Mouse (Mus musculus) forebrain, postnatal 0 days (tissue): ENCODE results near the gene Cpxm1. TPM values are rescaled to one million over a fixed set of nuclear protein-coding genes. Genes with fewer than 3 reads are reported as not detected.

Experiments used
- ATAC-seq: fragments of 200-750 bp; cut with Nextera tagmentation; 2 replicates; pipeline ENCODE4 v1.8.0; 2017; ENCODE audit warnings: mild to moderate bottlenecking, moderate library complexity
- DNase-seq: peaks from one replicate; pipeline ENCODE4 v3.0.0-alpha.2; 2015
- H3K27ac ChIP-seq: fragments of 300-500 bp; sonication (generic); 2 replicates; pipeline ENCODE4 v1.5.1; 2014; ENCODE audit warnings: low read depth, mild to moderate bottlenecking, antibody characterized with exemption, low read length, moderate library complexity, mixed read lengths
- H3K27me3 ChIP-seq: fragments of 300-500 bp; sonication (generic); 2 replicates; pipeline ENCODE4 v1.6.1; 2014; ENCODE audit warnings: mild to moderate bottlenecking, low read length, mixed read lengths; ENCODE audit not compliant: insufficient read depth
- H3K36me3 ChIP-seq: fragments of 300-500 bp; sonication (generic); 2 replicates; pipeline ENCODE4 v1.6.1; 2014; ENCODE audit warnings: mild to moderate bottlenecking, moderate library complexity; ENCODE audit not compliant: insufficient read depth
- H3K4me1 ChIP-seq: fragments of 300-500 bp; sonication (generic); 2 replicates; pipeline ENCODE4 v1.6.1; 2014; ENCODE audit warnings: antibody characterized with exemption; ENCODE audit not compliant: insufficient read depth
- H3K4me2 ChIP-seq: fragments of 300-500 bp; sonication (generic); 2 replicates; pipeline ENCODE4 v1.6.1; 2014; ENCODE audit warnings: low read depth, mild to moderate bottlenecking, moderate library complexity
- H3K4me3 ChIP-seq: fragments of 300-500 bp; sonication (generic); 2 replicates; pipeline ENCODE4 v1.5.1; 2014; ENCODE audit warnings: low read depth, low read length, mixed read lengths
- H3K9ac ChIP-seq: fragments of 300-500 bp; sonication (generic); 2 replicates; pipeline ENCODE4 v1.6.1; 2014; ENCODE audit warnings: mild to moderate bottlenecking
- H3K9me3 ChIP-seq: fragments of 300-500 bp; sonication (generic); 2 replicates; pipeline ENCODE4 v1.6.1; 2016; ENCODE audit warnings: low read length
- CTCF ChIP-seq: sonication (generic); IDR thresholded peaks from 2 replicates; pipeline ENCODE4 v1.5.1; 2016; ENCODE audit warnings: antibody characterized with exemption, control low read depth, low read depth
- WGBS: fragments of 180-500 bp; shearing (Covaris S2); extraction: QIAGEN DNeasy Blood & Tissue Kit; methylation state at CpG from one replicate; pipeline ENCODE4 v1.1.7; 2014; 5-methylcytosine and 5-hydroxymethylcytosine counted together
- polyA plus RNA-seq: library from polyadenylated mRNA; unstranded; fragments of >200 nt; fragmentation: Nextera tagmentation; extraction: Ambion mirVana; gene quantifications from 2 replicates; pipeline ENCODE4 v1.2.1, GENCODE M21; 2015
- total RNA-seq: library from RNA; depleted of rRNA; stranded (reverse); fragments of >200 nt; gene quantifications from 2 replicates; pipeline ENCODE4 v1.2.3, GENCODE M21; 2014

Cpxm1 gene
- total and polyA plus RNA-seq, 2 experiments from 2014 or later, result 20.4 to 22.4 TPM

DNA sequence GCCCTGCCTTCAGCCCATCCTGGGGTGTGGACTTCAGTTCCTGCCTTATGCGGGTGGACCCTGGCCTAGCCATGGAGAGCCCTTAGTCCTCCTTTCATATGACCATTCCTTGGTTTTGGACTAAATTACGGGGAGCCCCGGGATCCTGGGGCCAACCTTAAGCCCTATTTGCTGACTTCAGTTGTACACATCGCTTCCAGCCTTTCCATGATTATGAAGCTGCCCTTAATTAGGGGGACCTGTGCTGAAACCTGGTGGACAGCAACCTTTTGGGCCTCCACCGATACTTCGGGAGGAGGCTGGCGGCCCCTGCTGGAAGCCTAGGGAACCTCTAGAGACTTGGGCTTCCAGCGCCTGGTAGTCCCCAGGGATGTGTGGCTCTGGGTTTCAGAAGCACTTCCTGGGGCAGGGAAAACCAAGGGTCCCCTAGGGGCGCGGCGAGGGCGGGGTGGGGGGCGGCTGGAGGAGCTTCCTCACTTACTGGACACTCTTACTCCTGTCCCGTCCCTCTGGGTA lies 34.8 kb downstream of the Cpxm1 start:
- H3K4me2 ChIP-seq, result no peak overlapping the region
- H3K4me3 ChIP-seq, result no peak overlapping the region
- H3K27me3 ChIP-seq, result peaks cover 22% of the 10 kb centered on the region
- H3K4me1 ChIP-seq, result no peaks in the 10 kb centered on the region
- 5% methylated on average over 14 of the region's 14 CpGs for WGBS
- H3K27ac ChIP-seq, result no peak overlapping the region
- peak; percentile 76 for TF ChIP-seq CTCF
- DNase-seq (peak; percentile 73), ATAC-seq (peak; percentile 78)
- no peak overlapping the region for H3K9ac ChIP-seq
- H3K36me3 ChIP-seq, result no peaks in the 10 kb centered on the region
- no peaks in the 10 kb centered on the region for H3K9me3 ChIP-seq

- no peak overlapping the region for H3K9ac ChIP-seq
- no peak overlapping the region for H3K4me2 ChIP-seq
- no peak for DNase-seq
- H3K4me3 ChIP-seq, result no peak overlapping the region
- H3K36me3 ChIP-seq, result no peaks in the 10 kb centered on the region
- H3K9me3 ChIP-seq, result no peaks in the 10 kb centered on the region
- no peak overlapping the region for H3K27ac ChIP-seq
- H3K27me3 ChIP-seq, result peaks cover 22% of the 10 kb centered on the region
- H3K4me1 ChIP-seq, result no peaks in the 10 kb centered on the region
- WGBS, result 14% methylated on average over 5 of the region's 5 CpGs
- no peak for TF ChIP-seq CTCF
- ATAC-seq, result peak; percentile 44; the same call in 1 of the 2 replicates
These were observed 38.5 kb downstream of the Cpxm1 start for GRCm38 (mm10) chr2:130358852-130359251.

DNA sequence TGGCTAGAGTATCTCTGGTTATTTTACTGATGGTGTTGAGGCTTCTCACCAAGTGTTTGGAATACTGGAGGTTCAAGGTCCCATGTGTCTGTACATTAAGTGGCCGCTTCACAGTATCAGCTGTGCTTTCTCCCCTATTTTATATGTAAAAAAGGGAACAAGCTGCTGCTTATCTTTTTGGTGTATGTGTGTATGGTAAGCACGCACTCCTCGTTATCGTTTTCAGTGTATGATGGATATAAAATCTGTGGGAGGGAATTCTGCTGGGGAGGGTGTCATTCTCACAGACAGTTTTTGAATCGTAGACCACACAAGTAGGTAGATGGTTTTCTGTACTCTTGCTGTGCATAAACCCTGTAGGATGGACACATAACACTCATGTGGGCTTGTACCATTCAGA lies 39.8 kb downstream of the Cpxm1 start:
- Histone ChIP-seq H3K27ac (no peak overlapping the region), H3K27me3 (peaks cover 17% of the 10 kb centered on the region), H3K4me1 (no peaks in the 10 kb centered on the region), H3K4me2 (no peak overlapping the region), H3K36me3 (no peaks in the 10 kb centered on the region), H3K9ac (no peak overlapping the region), H3K9me3 (no peaks in the 10 kb centered on the region), H3K4me3 (no peak overlapping the region)
- whole genome bisulfite sequencing, result 86% methylated on average over 5 of the region's 5 CpGs
- TF ChIP-seq CTCF, result no peak
- DNase-seq, result no peak
- ATAC-seq, result no peak

DNA sequence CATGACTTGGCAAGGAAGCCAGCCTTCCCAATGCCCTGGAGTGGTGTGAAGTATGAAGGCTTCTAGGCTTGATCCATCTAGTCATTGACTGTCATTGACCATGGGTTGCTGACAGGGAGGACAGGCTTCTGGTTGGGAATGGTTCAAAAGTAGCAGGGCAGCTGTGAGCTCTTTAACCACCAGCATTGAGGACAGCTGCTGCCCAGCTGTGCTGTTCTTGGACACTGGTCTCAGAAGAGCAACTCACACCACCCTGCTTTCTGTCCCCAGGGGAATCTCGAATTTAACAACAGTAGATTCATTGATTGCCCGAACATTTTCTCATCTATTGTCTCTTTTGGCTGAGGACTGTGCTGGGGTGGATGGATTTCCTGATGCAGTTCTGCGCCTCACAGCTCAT lies 43.5 kb downstream of the Cpxm1 start:
- no peak for TF ChIP-seq CTCF
- H3K27ac ChIP-seq, result no peak overlapping the region
- ATAC-seq (no peak), DNase-seq (no peak)
- WGBS, result 71% methylated on average over 3 of the region's 3 CpGs
- no peaks in the 10 kb centered on the region for H3K27me3 ChIP-seq
- H3K4me3 ChIP-seq, result no peak overlapping the region
- H3K36me3 ChIP-seq, result no peaks in the 10 kb centered on the region
- H3K9ac ChIP-seq, result no peak overlapping the region
- no peaks in the 10 kb centered on the region for H3K9me3 ChIP-seq
- H3K4me2 ChIP-seq, result no peak overlapping the region
- H3K4me1 ChIP-seq, result peaks cover 5% of the 10 kb centered on the region

- Histone ChIP-seq H3K4me2 (no peak overlapping the region), H3K9ac (no peak overlapping the region), H3K4me3 (no peak overlapping the region), H3K27ac (no peak overlapping the region), H3K4me1 (peaks cover 5% of the 10 kb centered on the region), H3K27me3 (no peaks in the 10 kb centered on the region), H3K9me3 (no peaks in the 10 kb centered on the region), H3K36me3 (no peaks in the 10 kb centered on the region)
- TF ChIP-seq CTCF, result no peak
- ATAC-seq, result no peak
- DNase-seq, result no peak
- 78% methylated on average over 8 of the region's 8 CpGs for WGBS
These were observed 44.0 kb downstream of the Cpxm1 start for GRCm38 (mm10) chr2:130353411-130353810.

GRCm38 (mm10) chr2:130351758-130352339 lies 45.5 kb downstream of the Cpxm1 start:
- Histone ChIP-seq H3K4me2 (no peak overlapping the region), H3K4me1 (peaks cover 5% of the 10 kb centered on the region), H3K36me3 (no peaks in the 10 kb centered on the region), H3K4me3 (no peak overlapping the region), H3K9ac (no peak overlapping the region), H3K9me3 (no peaks in the 10 kb centered on the region), H3K27me3 (no peaks in the 10 kb centered on the region), H3K27ac (peak overlapping the region; percentile 35; the same call in 1 of the 2 replicates)
- ATAC-seq, result peak; percentile 94
- no peak for TF ChIP-seq CTCF
- peak; percentile 65 for DNase-seq
- 8% methylated on average over 5 of the region's 5 CpGs for WGBS

- H3K4me3 ChIP-seq, result no peak overlapping the region
- H3K4me2 ChIP-seq, result no peak overlapping the region
- DNase-seq, result no peak
- WGBS, result 94% methylated on average over 3 of the region's 3 CpGs
- H3K4me1 ChIP-seq, result peaks cover 5% of the 10 kb centered on the region
- H3K9ac ChIP-seq, result no peak overlapping the region
- no peak for TF ChIP-seq CTCF
- ATAC-seq, result no peak
- H3K27ac ChIP-seq, result no peak overlapping the region
- H3K36me3 ChIP-seq, result no peaks in the 10 kb centered on the region
- H3K9me3 ChIP-seq, result no peaks in the 10 kb centered on the region
- H3K27me3 ChIP-seq, result no peaks in the 10 kb centered on the region
These were observed 47.0 kb downstream of the Cpxm1 start for GRCm38 (mm10) chr2:130350376-130350775.
